Mouse (Mus musculus) kidney, postnatal 10 days (tissue): ENCODE results near the gene Gm5890.
"Not testable (repeated sequence)": the region's sequence is repeated elsewhere in the genome, so short reads cannot be mapped to it uniquely, and the experiment has no call there.

Source experiments
- DNase-seq: peaks from one replicate; pipeline ENCODE4 v3.0.0; 2021; ENCODE audit warnings: mixed read lengths

The Gm5890 gene

DNA sequence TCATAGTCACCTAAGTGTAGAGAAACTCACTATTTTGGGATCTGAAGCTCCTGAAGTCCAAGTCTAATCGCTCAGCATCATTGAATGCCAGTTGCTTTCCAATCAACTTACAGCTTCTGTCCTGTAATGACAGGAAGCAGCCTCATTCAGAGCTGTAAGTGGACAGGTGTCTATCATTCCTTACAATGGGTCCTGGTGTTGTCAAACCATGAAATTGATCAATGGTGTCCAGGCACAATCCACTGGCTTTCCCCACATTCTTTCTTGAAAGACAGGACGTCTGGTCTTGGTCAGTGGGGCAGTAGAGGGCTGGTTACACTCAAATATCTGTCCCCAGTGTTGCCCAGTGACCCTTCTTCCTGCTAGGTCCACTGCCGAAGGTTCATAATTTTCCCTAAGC lies at the start of gene Gm5890:
Gene Gm5890, minus strand, starts transcription at position 101 of the 400 bp plus-strand sequence.
- DNase-seq: not testable (repeated sequence)

DNA sequence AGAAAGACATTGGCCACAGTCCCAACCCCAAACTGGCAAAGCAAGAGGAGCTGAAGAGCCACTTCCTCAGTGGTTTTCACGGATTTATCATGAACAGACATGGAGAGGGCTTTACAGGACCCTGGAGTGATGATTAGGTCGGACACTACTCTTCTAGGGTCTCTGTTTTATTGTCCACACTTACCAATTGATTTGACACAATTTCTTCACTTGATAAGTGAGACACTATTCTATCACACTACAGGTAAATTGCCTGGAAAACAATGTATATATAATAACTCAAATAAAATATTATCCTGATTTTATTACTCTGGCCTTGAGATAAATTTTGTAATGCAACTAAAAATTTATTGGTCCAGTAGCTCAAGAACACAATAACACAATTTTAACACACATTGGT lies 28.9 kb downstream of the Gm5890 start, which contains the start of gene Gm4498:
Gene Gm4498, minus strand, starts transcription at position 101 of the 400 bp plus-strand sequence.
- not testable (repeated sequence) for DNase-seq
